Mouse (Mus musculus) cortical plate, adult 2 months (tissue): ENCODE results near the gene Pqbp1.

Experiments used
- CTCF ChIP-seq: fragments of 200-500 bp; IDR thresholded peaks from 2 replicates; pipeline ENCODE4 v1.5.1; 2011; ENCODE audit warnings: mild to moderate bottlenecking, control low read depth, low read length; ENCODE audit not compliant: insufficient read depth; ENCODE audit errors: extremely low read depth
- POLR2A ChIP-seq: fragments of 200-500 bp; IDR thresholded peaks from 2 replicates; pipeline ENCODE4 v1.6.1; 2011; ENCODE audit warnings: mild to moderate bottlenecking, low read length, control low read depth; ENCODE audit not compliant: insufficient read depth; ENCODE audit errors: extremely low read depth

DNA sequence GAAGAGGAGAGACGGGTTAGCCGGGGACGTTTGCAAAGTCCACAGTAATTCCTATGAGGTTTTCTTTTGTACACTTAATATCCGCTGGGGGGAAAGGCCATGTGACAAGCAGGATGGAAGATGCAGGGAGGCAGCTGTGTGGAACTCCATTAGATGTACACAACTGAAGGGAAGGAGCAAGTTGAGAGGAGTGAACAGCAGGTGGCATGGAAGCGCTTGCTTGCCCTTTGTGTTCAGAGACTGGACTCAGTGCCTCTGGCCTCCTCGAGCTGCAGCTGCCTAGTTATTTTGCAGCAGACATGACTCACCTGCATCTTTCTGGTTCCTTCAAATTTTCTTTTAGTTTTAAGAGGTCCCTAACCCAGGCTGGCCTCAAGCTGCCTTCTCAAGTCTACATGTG lies 11.4 kb upstream of the Pqbp1 start:
- TF ChIP-seq POLR2A (no peak), CTCF (no peak)
